Mouse (Mus musculus) ES-Bruce4 (cell line): ENCODE measurements around the gene Tarm1. TPM values are rescaled to one million over a fixed set of nuclear protein-coding genes. Genes with fewer than 3 reads are reported as not detected.

Experiments
- H3K27ac ChIP-seq: 2 replicates; pipeline ENCODE4 v1.5.1; 2012; ENCODE audit warnings: low read length, inconsistent platforms; ENCODE audit not compliant: insufficient read depth
- H3K27me3 ChIP-seq: 2 replicates; pipeline ENCODE4 v1.6.1; 2012; ENCODE audit warnings: mild to moderate bottlenecking, low read length, inconsistent platforms; ENCODE audit not compliant: control insufficient read depth, poor library complexity, insufficient read depth, severe bottlenecking
- H3K36me3 ChIP-seq: 2 replicates; pipeline ENCODE4 v1.6.1; 2012; ENCODE audit warnings: inconsistent platforms, mild to moderate bottlenecking, low read length, moderate library complexity; ENCODE audit not compliant: control insufficient read depth, poor library complexity, insufficient read depth, severe bottlenecking
- H3K4me1 ChIP-seq: one replicate; pipeline ENCODE4 v1.8.1; 2011; ENCODE audit warnings: low read length; ENCODE audit not compliant: control insufficient read depth, insufficient read depth
- H3K4me3 ChIP-seq: 2 replicates; pipeline ENCODE4 v1.5.1; 2011; ENCODE audit warnings: low read depth, mild to moderate bottlenecking, low read length
- H3K9ac ChIP-seq: 2 replicates; pipeline ENCODE4 v1.6.1; 2012; ENCODE audit warnings: low read depth, mild to moderate bottlenecking, inconsistent platforms; ENCODE audit not compliant: poor library complexity, severe bottlenecking
- H3K9me3 ChIP-seq: replicated peaks from 2 replicates; pipeline ENCODE4 v1.6.1; 2012; ENCODE audit warnings: mild to moderate bottlenecking, low read length, inconsistent platforms; ENCODE audit not compliant: control insufficient read depth, poor library complexity, insufficient read depth, severe bottlenecking
- CTCF ChIP-seq: IDR thresholded peaks from one replicate; pipeline ENCODE4 v1.8.1; 2011; ENCODE audit warnings: low read depth, low read length
- EP300 ChIP-seq: IDR thresholded peaks from 2 replicates; pipeline ENCODE4 v1.6.1; 2011; ENCODE audit warnings: low read depth, low read length; ENCODE audit not compliant: insufficient read depth
- POLR2A ChIP-seq: IDR thresholded peaks from one replicate; pipeline ENCODE4 v1.8.1; 2011; ENCODE audit warnings: low read length; ENCODE audit not compliant: insufficient read depth
- polyA plus RNA-seq: library from polyadenylated mRNA; stranded (reverse); fragments of >200 nt; gene quantifications from 2 replicates; pipeline ENCODE4 v1.2.4, GENCODE M21; 2011; ENCODE audit warnings: low read depth; ENCODE audit not compliant: missing spikeins, insufficient read depth, insufficient read length

Gene Tarm1
- 4.7 and 6.3 TPM in 2 replicates for polyA plus RNA-seq

DNA sequence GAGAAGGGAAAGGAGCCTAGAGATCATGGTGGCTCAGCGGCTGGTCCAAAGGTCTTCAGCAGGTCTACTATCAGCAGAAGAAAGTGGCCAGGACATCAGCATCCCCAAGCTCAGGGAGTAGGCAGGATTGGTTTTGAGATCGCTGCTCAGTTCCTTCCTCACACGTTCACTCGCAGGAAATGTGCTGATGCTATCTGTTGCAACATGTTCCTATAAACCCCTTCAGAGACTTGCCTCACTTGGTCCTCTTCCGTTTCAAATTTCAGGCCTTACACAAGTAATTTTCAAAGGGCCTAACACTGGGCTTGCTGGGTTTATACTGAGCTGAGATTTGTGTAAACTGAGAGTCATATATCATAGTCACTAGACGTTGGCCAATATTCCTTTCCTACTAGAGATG, at the start of gene Tarm1:
Gene Tarm1, minus strand, starts transcription at position 186 of the 400 bp plus-strand sequence.
- Histone ChIP-seq H3K9me3 (no peaks in the 10 kb centered on the region), H3K4me1 (no peaks in the 10 kb centered on the region), H3K9ac (no peak within 1 kb of the TSS), H3K4me3 (no peak within 1 kb of the TSS), H3K36me3 (no peaks in the 10 kb centered on the region), H3K27me3 (no peaks in the 10 kb centered on the region; the same call in 1 of the 2 replicates), H3K27ac (no peak within 1 kb of the TSS)
- TF ChIP-seq EP300 (no peak), POLR2A (no peak), CTCF (no peak)

DNA sequence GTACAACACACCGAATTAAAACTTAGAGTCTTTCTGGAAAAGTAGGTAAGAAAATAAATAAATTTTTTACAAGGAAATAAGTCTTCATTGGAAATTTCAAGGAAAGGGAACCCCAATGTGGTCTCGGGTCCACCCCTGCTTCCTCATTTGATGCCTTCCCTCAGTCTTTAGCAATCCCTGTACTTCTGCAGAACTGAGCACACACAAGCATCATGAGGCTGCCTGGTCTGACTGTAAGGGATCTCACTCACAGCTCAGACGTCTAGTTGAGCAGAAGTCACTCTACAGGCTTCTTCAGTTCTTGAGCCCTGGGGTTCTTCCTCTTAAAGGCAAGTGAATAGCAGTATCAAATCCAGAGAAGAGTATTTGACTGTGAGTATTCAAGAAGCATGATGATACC, 3.5 kb upstream of the Tarm1 start:
- Histone ChIP-seq H3K9ac (no peak overlapping the region), H3K27ac (no peak overlapping the region), H3K4me3 (no peak overlapping the region), H3K4me1 (no peaks in the 10 kb centered on the region), H3K9me3 (no peaks in the 10 kb centered on the region), H3K36me3 (no peaks in the 10 kb centered on the region), H3K27me3 (no peaks in the 10 kb centered on the region)
- TF ChIP-seq POLR2A = no peak
- TF ChIP-seq EP300 = no peak
- no peak for TF ChIP-seq CTCF

DNA sequence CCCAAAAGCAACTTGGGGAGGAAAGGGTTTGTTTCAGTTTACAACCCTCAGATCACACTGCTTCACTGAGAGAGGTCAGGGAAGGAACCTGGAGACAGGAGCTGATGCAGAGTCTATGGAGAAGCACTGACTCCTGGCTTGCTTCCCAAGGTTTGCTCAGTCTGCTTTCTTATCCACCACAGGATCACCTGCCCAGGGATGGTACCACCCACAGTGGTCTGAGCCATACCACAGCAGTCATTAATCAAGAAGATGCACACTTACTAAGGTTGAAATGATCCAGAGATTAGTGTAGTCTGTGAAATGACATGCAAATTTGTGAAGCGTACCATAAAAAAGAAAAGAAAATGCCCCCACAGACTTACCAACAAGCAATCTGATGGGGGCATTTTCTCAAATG, 2.0 kb downstream of the Tarm1 start:
- no peaks in the 10 kb centered on the region for H3K4me1 ChIP-seq
- no peaks in the 10 kb centered on the region; the same call in 1 of the 2 replicates for H3K27me3 ChIP-seq
- no peak for TF ChIP-seq CTCF
- no peak for TF ChIP-seq POLR2A
- no peak for TF ChIP-seq EP300
- no peaks in the 10 kb centered on the region for H3K9me3 ChIP-seq
- H3K36me3 ChIP-seq = no peaks in the 10 kb centered on the region
- no peak overlapping the region for H3K27ac ChIP-seq
- H3K9ac ChIP-seq = no peak overlapping the region
- H3K4me3 ChIP-seq = no peak overlapping the region

DNA sequence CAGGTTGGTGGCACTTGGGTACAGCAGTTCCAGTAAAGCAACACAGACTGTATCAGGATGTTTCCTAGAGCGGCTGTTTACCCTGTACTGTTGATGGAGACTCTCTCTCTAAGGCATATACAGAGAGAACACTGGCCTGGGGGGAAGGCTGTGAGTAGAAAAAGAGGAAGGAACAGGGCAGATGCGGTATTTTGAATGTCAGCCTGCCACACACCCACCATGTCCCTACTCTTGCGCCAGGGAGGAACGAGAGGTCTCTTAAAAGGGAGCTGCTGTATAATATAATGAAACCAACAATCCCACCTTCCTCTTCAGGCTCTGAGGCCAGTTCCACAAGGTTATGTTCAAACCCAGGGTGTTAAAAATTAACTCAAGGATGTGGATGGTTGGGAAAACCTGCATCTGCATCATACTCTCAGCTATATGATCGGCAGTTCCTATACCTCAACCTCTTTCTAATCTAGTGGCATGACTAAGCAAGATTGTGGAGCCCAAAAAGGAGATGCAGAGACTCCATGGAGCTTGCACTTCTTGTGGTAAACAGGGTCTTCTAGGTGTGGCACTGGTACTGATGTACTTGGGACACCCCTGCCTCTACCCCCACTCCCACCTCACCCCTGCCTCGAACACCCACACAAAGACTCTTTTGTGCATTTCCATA, 20.3 kb downstream of the Tarm1 start:
- TF ChIP-seq EP300 = no peak
- TF ChIP-seq POLR2A = no peak
- TF ChIP-seq CTCF = no peak

DNA sequence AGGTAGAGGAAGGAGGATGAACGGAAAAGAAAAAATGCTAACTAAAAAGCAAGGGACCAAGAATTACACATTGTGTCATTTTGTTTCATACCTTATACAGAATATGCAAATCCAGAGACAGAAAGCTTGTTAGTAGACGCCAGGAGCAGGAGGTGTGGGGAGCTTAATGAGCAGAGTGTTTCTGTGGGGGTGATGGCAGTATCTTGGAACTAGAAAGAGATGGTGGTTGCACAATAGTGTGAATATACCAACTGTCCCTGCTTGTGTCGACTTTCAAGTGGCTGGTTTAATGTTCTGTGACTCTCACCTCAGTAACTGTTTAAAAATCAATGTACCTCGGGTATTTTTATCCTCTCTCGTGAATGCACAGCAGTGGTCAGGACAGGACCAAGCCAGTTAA, 25.7 kb downstream of the Tarm1 start:
- no peaks in the 10 kb centered on the region for H3K27me3 ChIP-seq
- peaks cover 11% of the 10 kb centered on the region for H3K9me3 ChIP-seq
- TF ChIP-seq EP300 = no peak
- TF ChIP-seq CTCF = no peak
- TF ChIP-seq POLR2A = no peak
- no peak overlapping the region for H3K4me3 ChIP-seq
- H3K9ac ChIP-seq = no peak overlapping the region
- no peak overlapping the region for H3K27ac ChIP-seq
- H3K36me3 ChIP-seq = no peaks in the 10 kb centered on the region
- H3K4me1 ChIP-seq = no peaks in the 10 kb centered on the region

More for the DNA sequence above, 20.3 kb downstream of the Tarm1 start:
- Histone ChIP-seq H3K36me3 (no peaks in the 10 kb centered on the region), H3K4me3 (no peak overlapping the region), H3K4me1 (no peaks in the 10 kb centered on the region), H3K27me3 (no peaks in the 10 kb centered on the region), H3K9ac (no peak overlapping the region), H3K9me3 (peaks cover 26% of the 10 kb centered on the region), H3K27ac (no peak overlapping the region)

DNA sequence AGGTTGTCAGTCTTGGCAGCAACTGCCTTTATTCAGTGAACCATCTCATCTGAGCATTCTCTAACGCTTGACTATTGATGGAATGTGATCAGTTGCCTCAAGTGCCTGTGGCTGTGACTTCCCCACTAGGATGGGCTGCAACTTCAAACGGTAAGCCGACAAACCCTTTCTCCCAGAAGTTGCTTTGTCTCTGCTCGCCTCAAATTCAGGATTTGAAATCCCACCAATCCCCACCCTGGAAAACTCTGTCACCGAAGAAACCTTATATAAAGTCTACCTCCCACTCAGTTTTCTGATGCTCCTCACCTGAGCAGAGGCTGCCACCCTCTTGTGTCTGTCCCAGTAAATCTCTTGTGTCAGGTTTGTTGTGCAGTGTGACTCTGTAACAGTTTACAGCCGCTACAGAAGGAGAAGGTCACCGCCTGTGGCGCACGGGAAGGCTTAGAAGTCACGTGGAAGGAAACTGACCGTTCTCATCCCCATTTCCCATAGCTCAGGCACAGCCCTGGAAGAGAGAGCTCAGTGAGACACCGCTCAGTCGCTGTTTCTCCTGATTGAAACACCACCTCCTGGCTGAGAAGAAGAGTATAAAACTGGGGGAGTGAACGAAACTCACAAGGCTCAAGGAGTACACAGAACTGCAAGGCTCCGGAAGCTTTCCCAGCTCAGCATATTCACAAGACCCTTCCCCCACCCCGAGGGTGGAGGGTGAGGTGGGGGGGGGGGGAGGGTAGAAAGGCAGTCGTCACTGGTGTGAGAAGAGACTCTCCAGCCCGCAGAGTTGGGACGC, 27.9 kb downstream of the Tarm1 start:
- H3K4me3 ChIP-seq = peak overlapping the region; percentile 8
- TF ChIP-seq POLR2A (no peak), EP300 (0 out of 2 replicates have a peak, but pooled peaks have one; percentile 22)
- H3K4me1 ChIP-seq = no peaks in the 10 kb centered on the region
- H3K9ac ChIP-seq = peak overlapping the region; percentile 6
- no peaks in the 10 kb centered on the region for H3K36me3 ChIP-seq
- H3K27ac ChIP-seq = peak overlapping the region; percentile 76
- H3K9me3 ChIP-seq = no peaks in the 10 kb centered on the region
- no peaks in the 10 kb centered on the region for H3K27me3 ChIP-seq
